Mouse (Mus musculus) WW6 (cell line): ENCODE measurements at regions not wholly inside any gene's neighbourhood (a gene's known extent, or its start where the extent isn't known, plus 50 kb on each side); places are given as distances from the start of the nearest gene placed in this dataset.

Experiments used
- DNase-seq: peaks from one replicate; pipeline ENCODE4 v3.0.0-alpha.2; 2013; ENCODE audit warnings: low read depth, low spot score

GRCm38 (mm10) chr2:133362693-133363443 lies 189.1 kb upstream of the Bmp2 start:
- no peak for DNase-seq

- no peak for DNase-seq
These were observed 180.3 kb upstream of the Bmp2 start for GRCm38 (mm10) chr2:133371490-133372215.

GRCm38 (mm10) chr2:133373543-133373942 lies 178.4 kb upstream of the Bmp2 start:
- no peak for DNase-seq

GRCm38 (mm10) chr2:133381054-133381453 lies 170.9 kb upstream of the Bmp2 start:
- DNase-seq, result no peak

- DNase-seq, result no peak
These were observed 168.6 kb upstream of the Bmp2 start for GRCm38 (mm10) chr2:133383135-133383920.

GRCm38 (mm10) chr2:133385297-133385696 lies 166.7 kb upstream of the Bmp2 start:
- no peak for DNase-seq

GRCm38 (mm10) chr2:133387349-133387748 lies 164.6 kb upstream of the Bmp2 start:
- no peak for DNase-seq

- no peak for DNase-seq
These were observed 159.7 kb upstream of the Bmp2 start for GRCm38 (mm10) chr2:133392298-133392697.

GRCm38 (mm10) chr2:133397566-133397965 lies 154.4 kb upstream of the Bmp2 start:
- no peak for DNase-seq

- DNase-seq, result no peak
These were observed 152.8 kb upstream of the Bmp2 start for GRCm38 (mm10) chr2:133399059-133399690.

GRCm38 (mm10) chr2:133400963-133401362 lies 151.0 kb upstream of the Bmp2 start:
- DNase-seq, result no peak

GRCm38 (mm10) chr2:133416990-133417581 lies 134.9 kb upstream of the Bmp2 start:
- no peak for DNase-seq

- DNase-seq, result no peak
These were observed 132.2 kb upstream of the Bmp2 start for GRCm38 (mm10) chr2:133419686-133420303.

GRCm38 (mm10) chr2:133425538-133425937 lies 126.4 kb upstream of the Bmp2 start:
- no peak for DNase-seq

- no peak for DNase-seq
These were observed 124.9 kb upstream of the Bmp2 start for GRCm38 (mm10) chr2:133427039-133427438.

- DNase-seq, result no peak
These were observed 122.4 kb upstream of the Bmp2 start for GRCm38 (mm10) chr2:133429369-133430062.

- no peak for DNase-seq
These were observed 121.1 kb upstream of the Bmp2 start for GRCm38 (mm10) chr2:133430741-133431438.

GRCm38 (mm10) chr2:133432141-133432813 lies 119.7 kb upstream of the Bmp2 start:
- no peak for DNase-seq
